Mouse (Mus musculus) neural tube, embryonic 14.5 days (tissue): ENCODE measurements at regions not wholly inside any gene's neighbourhood (a gene's known extent, or its start where the extent isn't known, plus 50 kb on each side); places are given as distances from the start of the nearest gene placed in this dataset.

Experiments used
- ATAC-seq: fragments of 200-750 bp; cut with Nextera tagmentation; 2 replicates; pipeline ENCODE4 v1.8.0; 2017; ENCODE audit warnings: low read depth, mild to moderate bottlenecking, moderate TSS enrichment, moderate library complexity
- H3K27ac ChIP-seq: fragments of 300-500 bp; sonication (generic); 2 replicates; pipeline ENCODE4 v1.5.1; 2014; ENCODE audit warnings: low read depth, mild to moderate bottlenecking, control low read depth, low read length, moderate library complexity, mixed read lengths
- H3K27me3 ChIP-seq: fragments of 300-500 bp; sonication (generic); 2 replicates; pipeline ENCODE4 v1.6.1; 2014; ENCODE audit warnings: low read length; ENCODE audit not compliant: control insufficient read depth, insufficient read depth
- H3K36me3 ChIP-seq: fragments of 300-500 bp; sonication (generic); 2 replicates; pipeline ENCODE4 v1.6.1; 2014; ENCODE audit warnings: low read length, mixed read lengths; ENCODE audit not compliant: control insufficient read depth, insufficient read depth
- H3K4me1 ChIP-seq: fragments of 300-500 bp; sonication (generic); 2 replicates; pipeline ENCODE4 v1.6.1; 2014; ENCODE audit warnings: low read length; ENCODE audit not compliant: control insufficient read depth, insufficient read depth
- H3K4me2 ChIP-seq: fragments of 300-500 bp; sonication (generic); 2 replicates; pipeline ENCODE4 v1.6.1; 2014; ENCODE audit warnings: mild to moderate bottlenecking, low read depth, low read length, control low read depth
- H3K4me3 ChIP-seq: fragments of 300-500 bp; sonication (generic); 2 replicates; pipeline ENCODE4 v1.5.1; 2014; ENCODE audit warnings: low read depth, low read length, control low read depth, mixed read lengths
- H3K9ac ChIP-seq: fragments of 300-500 bp; sonication (generic); replicated peaks from 2 replicates; pipeline ENCODE4 v1.6.1; 2014; ENCODE audit warnings: low read depth, mild to moderate bottlenecking, control low read depth, low read length, mixed read lengths
- H3K9me3 ChIP-seq: fragments of 300-500 bp; sonication (generic); 2 replicates; pipeline ENCODE4 v1.6.1; 2016; ENCODE audit warnings: low read length; ENCODE audit not compliant: control insufficient read depth
- WGBS: fragments of 180-500 bp; shearing (Covaris S2); extraction: QIAGEN DNeasy Blood & Tissue Kit; methylation state at CpG from one replicate; pipeline ENCODE4 v1.1.7; 2014; 5-methylcytosine and 5-hydroxymethylcytosine counted together

- peak; percentile 82 for ATAC-seq
- H3K4me2 ChIP-seq, result no peak overlapping the region
- H3K27ac ChIP-seq, result no peak overlapping the region
- no peaks in the 10 kb centered on the region for H3K36me3 ChIP-seq
- H3K4me3 ChIP-seq, result no peak overlapping the region
- H3K9me3 ChIP-seq, result no peaks in the 10 kb centered on the region
- H3K9ac ChIP-seq, result no peak overlapping the region
- 26% methylated on average over 4 of the region's 4 CpGs for WGBS
- 0 out of 2 replicates have a peak, but pooled peaks cover 2% of the 10 kb centered on the region for H3K4me1 ChIP-seq
- no peaks in the 10 kb centered on the region for H3K27me3 ChIP-seq
Measured at GRCm38 (mm10) chr10:107198460-107198859, 73.0 kb upstream of the Lin7a start.

- Histone ChIP-seq H3K27me3 (no peaks in the 10 kb centered on the region), H3K9ac (no peak overlapping the region), H3K27ac (no peak overlapping the region), H3K4me1 (0 out of 2 replicates have a peak, but pooled peaks cover 2% of the 10 kb centered on the region), H3K4me3 (no peak overlapping the region), H3K36me3 (no peaks in the 10 kb centered on the region), H3K4me2 (no peak overlapping the region), H3K9me3 (no peaks in the 10 kb centered on the region)
- no peak for ATAC-seq
- WGBS, result 94% methylated on average over 4 of the region's 4 CpGs
Measured at GRCm38 (mm10) chr10:107201051-107201450, 70.4 kb upstream of the Lin7a start.

- no peak overlapping the region for H3K4me2 ChIP-seq
- no peaks in the 10 kb centered on the region for H3K4me1 ChIP-seq
- H3K27me3 ChIP-seq, result no peaks in the 10 kb centered on the region
- H3K9ac ChIP-seq, result no peak overlapping the region
- WGBS, result 71% methylated on average over 9 of the region's 9 CpGs
- H3K4me3 ChIP-seq, result no peak overlapping the region
- no peak overlapping the region for H3K27ac ChIP-seq
- no peak for ATAC-seq
- H3K36me3 ChIP-seq, result no peaks in the 10 kb centered on the region
- H3K9me3 ChIP-seq, result no peaks in the 10 kb centered on the region
Measured at GRCm38 (mm10) chr10:107205085-107205717, 66.3 kb upstream of the Lin7a start.

GRCm38 (mm10) chr10:107209927-107210326 is 61.6 kb upstream of the Lin7a start:
- H3K4me1 ChIP-seq, result no peaks in the 10 kb centered on the region
- ATAC-seq, result no peak
- H3K4me3 ChIP-seq, result no peak overlapping the region
- no peak overlapping the region for H3K4me2 ChIP-seq
- H3K9ac ChIP-seq, result no peak overlapping the region
- no peaks in the 10 kb centered on the region for H3K27me3 ChIP-seq
- H3K36me3 ChIP-seq, result no peaks in the 10 kb centered on the region
- WGBS, result 68% methylated on average over 4 of the region's 4 CpGs
- no peak overlapping the region for H3K27ac ChIP-seq
- no peaks in the 10 kb centered on the region for H3K9me3 ChIP-seq

GRCm38 (mm10) chr10:107213071-107213470 is 58.4 kb upstream of the Lin7a start:
- H3K9ac ChIP-seq, result no peak overlapping the region
- no peaks in the 10 kb centered on the region for H3K4me1 ChIP-seq
- H3K9me3 ChIP-seq, result no peaks in the 10 kb centered on the region
- H3K4me2 ChIP-seq, result no peak overlapping the region
- no peak overlapping the region for H3K4me3 ChIP-seq
- ATAC-seq, result no peak
- no peak overlapping the region for H3K27ac ChIP-seq
- no peaks in the 10 kb centered on the region for H3K27me3 ChIP-seq
- H3K36me3 ChIP-seq, result no peaks in the 10 kb centered on the region
- whole genome bisulfite sequencing, result 94% methylated on average over 4 of the region's 4 CpGs

- H3K4me1 ChIP-seq, result no peaks in the 10 kb centered on the region
- H3K27me3 ChIP-seq, result no peaks in the 10 kb centered on the region
- no peak overlapping the region for H3K27ac ChIP-seq
- no peak for ATAC-seq
- 80% methylated on average over 3 of the region's 3 CpGs for WGBS
- no peak overlapping the region for H3K4me3 ChIP-seq
- no peaks in the 10 kb centered on the region for H3K36me3 ChIP-seq
- no peaks in the 10 kb centered on the region for H3K9me3 ChIP-seq
- no peak overlapping the region for H3K9ac ChIP-seq
- no peak overlapping the region for H3K4me2 ChIP-seq
Measured at GRCm38 (mm10) chr10:107213541-107214340, 57.7 kb upstream of the Lin7a start.

- Histone ChIP-seq H3K4me3 (no peak overlapping the region), H3K4me2 (no peak overlapping the region), H3K27ac (no peak overlapping the region), H3K4me1 (no peaks in the 10 kb centered on the region), H3K27me3 (no peaks in the 10 kb centered on the region), H3K9me3 (no peaks in the 10 kb centered on the region), H3K9ac (no peak overlapping the region), H3K36me3 (no peaks in the 10 kb centered on the region)
- 90% methylated on average over 4 of the region's 4 CpGs for WGBS
- ATAC-seq, result no peak
Measured at GRCm38 (mm10) chr10:107214741-107215230, 56.7 kb upstream of the Lin7a start.

- 83% methylated on average over 2 of the region's 2 CpGs for WGBS
- ATAC-seq, result no peak
- Histone ChIP-seq H3K9me3 (no peaks in the 10 kb centered on the region), H3K4me3 (no peak overlapping the region), H3K36me3 (no peaks in the 10 kb centered on the region), H3K27me3 (no peaks in the 10 kb centered on the region), H3K27ac (no peak overlapping the region), H3K4me1 (no peaks in the 10 kb centered on the region), H3K4me2 (no peak overlapping the region), H3K9ac (no peak overlapping the region)
Measured at GRCm38 (mm10) chr10:107215611-107216520, 55.6 kb upstream of the Lin7a start.
